Mouse (Mus musculus) gastrocnemius, adult 8-10 months (tissue): Measurements from ENCODE around the gene Epb41l3. TPM values are rescaled to one million over a fixed set of nuclear protein-coding genes. Genes with fewer than 3 reads are reported as not detected.

Experiments
- DNase-seq, 2 experiments: peaks; one replicate each; pipeline ENCODE4 v3.0.0; 2022; ENCODE audit warnings: low spot score in 2 of 2
- total RNA-seq, 4 experiments: library from RNA; stranded (reverse); gene quantifications; 2 replicates each; pipeline ENCODE4 v1.2.4; 2022

Gene Epb41l3
- total RNA-seq, 4 experiments from 2014 or later = 0.99 to 1.5 (median 1.3) TPM

- no peak for DNase-seq
Measured at GRCm38 (mm10) chr17:69231360-69231759, 155.9 kb downstream of the Epb41l3 start.

GRCm38 (mm10) chr17:69237172-69237571, 161.7 kb downstream of the Epb41l3 start:
- DNase-seq = no peak

DNA sequence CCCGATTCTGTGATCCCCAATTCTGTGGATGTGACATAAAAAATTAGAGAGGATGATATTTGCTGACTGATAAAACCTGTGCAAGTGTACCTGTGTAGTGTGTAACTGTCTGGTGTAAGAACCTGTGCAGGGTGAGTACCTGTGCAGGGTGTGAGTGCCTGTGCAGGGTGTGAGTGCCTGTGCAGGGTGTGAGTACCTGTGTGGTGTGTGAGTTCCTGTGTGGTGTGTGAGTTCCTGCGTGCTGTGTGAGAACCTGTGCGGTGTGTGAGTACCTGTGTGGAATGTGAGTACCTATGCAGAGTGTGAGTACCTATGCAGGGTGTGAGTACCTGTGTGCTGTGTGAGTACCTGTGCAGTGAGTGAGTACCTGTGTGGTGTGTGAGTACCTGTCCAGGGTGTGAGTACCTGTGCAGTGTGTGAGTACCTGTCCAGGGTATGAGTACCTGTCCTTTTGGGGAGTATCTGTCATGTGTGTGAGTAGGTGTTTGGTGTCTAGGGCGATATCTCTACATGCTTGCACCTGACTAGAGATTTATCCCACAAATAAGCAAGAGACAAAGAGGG, 163.4 kb downstream of the Epb41l3 start:
- DNase-seq = no peak

DNA sequence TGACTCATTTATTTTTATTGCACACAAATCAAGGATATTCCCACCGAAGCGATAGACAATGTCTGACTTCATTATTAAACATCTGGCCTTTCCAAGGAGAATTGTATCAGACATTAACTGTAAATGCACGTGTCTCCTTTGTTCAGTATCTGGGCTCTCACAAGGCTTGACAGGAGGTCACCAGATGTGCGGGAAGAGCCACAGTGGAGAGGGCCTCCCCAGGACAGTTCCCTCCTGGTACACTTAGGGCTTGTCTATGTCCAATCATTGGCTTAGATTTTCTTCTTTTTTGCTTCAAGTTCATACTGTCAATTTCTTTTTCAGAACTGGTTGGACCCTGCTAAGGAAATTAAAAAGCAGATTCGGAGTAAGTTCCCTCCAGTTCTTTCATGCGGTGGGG, 163.9 kb downstream of the Epb41l3 start:
- no peak for DNase-seq

GRCm38 (mm10) chr17:69255834-69256233, 180.4 kb downstream of the Epb41l3 start:
- DNase-seq = no peak

DNA sequence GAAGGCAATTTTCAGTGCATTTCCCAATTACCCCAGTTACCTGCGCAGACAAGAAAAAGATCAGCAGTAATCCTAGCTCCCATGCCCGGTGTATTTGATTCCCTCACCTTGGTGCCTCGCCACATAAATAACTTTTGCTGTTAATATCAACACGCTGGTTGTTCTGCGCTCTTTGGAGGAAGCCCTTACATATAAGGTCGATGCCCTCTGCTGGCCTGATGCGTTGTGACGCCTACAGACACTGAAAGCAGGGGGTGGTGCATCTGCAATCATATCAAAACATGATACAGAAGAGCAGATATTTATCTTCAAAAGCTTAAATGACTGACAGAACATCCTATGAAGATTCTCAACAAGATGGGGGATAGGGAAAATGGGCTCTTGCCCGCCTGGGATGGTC, 181.0 kb downstream of the Epb41l3 start:
- no peak for DNase-seq

- DNase-seq = no peak
Measured at GRCm38 (mm10) chr17:69263810-69264565, 188.5 kb downstream of the Epb41l3 start.

GRCm38 (mm10) chr17:69265171-69265570, 189.7 kb downstream of the Epb41l3 start:
- DNase-seq = no peak

GRCm38 (mm10) chr17:69265759-69266463, 190.4 kb downstream of the Epb41l3 start:
- DNase-seq = no peak

- no peak for DNase-seq
Measured at GRCm38 (mm10) chr17:69266936-69267335, 191.5 kb downstream of the Epb41l3 start.

DNA sequence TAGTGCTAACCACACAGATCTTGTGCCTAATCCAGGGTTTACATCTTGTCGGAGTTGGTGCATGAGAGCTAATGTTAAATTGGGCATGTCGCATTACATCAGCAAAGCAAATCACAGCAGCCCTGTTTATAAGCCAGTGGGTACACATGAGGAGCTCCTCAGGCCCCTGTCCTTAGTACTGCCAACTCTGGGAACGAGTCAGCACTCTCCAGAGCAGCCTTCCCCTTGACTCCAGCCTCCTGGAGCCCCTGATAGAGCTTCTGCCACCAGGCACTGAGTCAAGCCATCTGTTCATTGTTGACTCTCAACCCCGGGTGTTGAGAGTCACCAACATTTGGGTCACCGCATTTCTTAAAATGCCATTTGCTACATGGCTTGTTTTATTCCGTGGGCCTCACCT, 192.0 kb downstream of the Epb41l3 start:
- DNase-seq = no peak

- no peak for DNase-seq
Measured at GRCm38 (mm10) chr17:69277362-69277761, 201.9 kb downstream of the Epb41l3 start.

DNA sequence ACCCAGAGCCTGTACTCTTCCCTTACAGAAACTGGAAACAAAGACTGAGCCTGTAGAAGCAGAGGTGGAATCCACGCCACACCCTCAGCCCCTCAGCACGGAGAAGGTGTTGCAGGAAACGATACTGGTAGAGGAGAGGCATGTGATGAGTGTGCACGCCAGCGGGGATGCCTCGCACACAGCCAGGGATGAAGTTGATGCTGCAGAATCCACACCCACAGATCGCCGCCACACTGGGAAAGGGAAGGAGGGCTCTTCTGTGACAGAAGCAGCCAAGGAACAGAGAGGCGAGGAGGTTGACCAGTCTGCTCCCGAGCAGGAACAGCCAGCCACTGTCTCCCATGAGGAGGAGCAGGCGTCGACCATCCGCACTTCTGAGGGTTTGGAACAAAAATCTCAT, 209.0 kb downstream of the Epb41l3 start:
- no peak for DNase-seq

DNA sequence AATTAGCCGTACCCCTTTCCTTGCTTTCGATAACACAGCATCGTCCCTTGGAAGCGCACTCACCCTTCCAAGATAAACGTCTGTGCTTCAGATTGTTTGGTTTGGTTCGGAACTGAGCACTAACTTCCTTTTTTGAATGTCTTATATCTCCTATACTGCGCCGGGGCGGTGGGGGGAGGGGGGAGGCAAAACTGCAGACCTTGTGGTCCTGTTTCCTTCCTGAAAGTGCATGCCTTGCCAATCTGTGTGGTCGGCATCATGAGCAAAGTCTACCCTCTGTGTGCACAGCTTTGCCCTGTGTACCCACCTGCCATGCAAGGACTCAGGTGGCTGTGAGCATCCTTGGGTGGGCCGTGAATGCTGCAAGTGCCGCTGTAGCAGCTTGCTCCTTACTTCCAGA, 212.6 kb downstream of the Epb41l3 start:
- DNase-seq = no peak

DNA sequence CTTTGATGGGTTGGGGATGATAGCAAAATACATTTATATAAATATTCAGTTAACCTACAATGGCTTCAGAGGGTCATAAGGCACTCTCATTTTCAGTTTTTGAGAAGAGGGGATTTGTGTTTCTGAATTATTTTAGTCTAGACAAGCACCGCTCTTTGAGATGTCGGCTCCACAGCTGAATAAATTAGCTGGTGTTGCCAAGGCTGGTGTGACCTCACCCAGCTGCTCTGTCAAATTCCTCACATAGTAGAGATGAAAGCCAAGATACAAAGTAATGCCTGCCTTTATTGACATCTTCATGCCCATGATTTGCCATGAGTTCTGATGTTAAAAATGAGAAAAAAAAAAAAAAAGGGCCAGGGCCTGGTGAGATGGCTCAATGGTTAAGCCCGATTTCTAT, 214.8 kb downstream of the Epb41l3 start:
- DNase-seq = no peak

DNA sequence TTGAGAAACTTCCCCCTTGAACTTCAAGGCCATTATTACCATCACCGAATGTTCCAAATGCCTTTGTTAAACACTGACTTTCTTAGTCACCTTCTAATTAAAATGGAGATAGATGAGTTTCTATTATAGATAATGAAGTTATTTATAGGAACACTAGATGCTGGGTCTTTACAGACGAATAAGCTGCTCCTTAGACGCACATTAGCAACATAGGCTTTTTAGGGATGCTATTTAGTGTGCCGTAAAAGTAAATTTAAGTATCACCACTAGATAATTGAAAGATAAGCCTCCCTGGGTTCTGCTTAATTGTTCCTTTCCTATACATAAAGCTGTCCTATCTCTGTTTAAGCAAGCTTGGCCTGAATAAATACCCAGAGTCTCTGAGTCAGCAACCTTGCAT, 226.1 kb downstream of the Epb41l3 start:
- no peak for DNase-seq

- DNase-seq = no peak
Measured at GRCm38 (mm10) chr17:69303579-69304274, 228.2 kb downstream of the Epb41l3 start.

DNA sequence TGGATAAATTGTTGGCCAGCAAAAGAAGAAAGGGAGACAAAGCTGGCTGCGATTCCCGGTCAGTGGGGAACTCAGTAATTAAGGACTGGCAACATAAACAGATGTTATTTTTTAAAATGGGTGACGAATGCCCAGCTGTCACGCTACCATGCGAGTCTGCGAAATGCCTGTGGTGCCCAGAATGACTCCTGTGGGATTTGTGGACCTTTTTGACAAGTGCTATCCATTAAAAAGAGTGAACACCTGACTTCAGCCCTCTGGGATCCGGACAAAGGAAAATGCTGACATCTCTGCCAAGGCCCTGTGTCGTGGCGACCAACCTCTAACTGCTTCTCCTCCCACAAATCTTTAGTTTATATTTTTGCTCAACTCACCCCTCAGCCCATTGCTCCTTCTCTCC, 232.2 kb downstream of the Epb41l3 start:
- DNase-seq = no peak

- DNase-seq = no peak
Measured at GRCm38 (mm10) chr17:69309872-69310271, 234.4 kb downstream of the Epb41l3 start.

DNA sequence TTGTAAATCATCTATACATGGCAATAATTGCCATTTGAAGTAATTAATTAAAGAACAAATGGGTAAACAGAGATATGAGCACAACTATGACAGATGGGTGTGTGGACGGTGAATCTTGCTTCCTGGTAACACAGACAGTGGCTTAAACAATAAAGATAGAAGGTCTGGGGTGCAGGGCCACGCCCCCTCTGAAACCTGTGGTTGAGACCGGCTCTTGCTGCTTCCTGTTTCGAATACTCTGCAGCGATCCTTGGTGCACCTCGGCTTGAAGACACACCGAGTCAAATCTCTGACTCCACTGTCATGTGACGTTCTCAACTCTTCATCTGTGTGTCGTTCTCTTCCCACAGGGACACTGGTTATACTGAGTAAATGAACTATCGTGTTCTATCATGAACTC, 245.0 kb downstream of the Epb41l3 start:
- no peak for DNase-seq

DNA sequence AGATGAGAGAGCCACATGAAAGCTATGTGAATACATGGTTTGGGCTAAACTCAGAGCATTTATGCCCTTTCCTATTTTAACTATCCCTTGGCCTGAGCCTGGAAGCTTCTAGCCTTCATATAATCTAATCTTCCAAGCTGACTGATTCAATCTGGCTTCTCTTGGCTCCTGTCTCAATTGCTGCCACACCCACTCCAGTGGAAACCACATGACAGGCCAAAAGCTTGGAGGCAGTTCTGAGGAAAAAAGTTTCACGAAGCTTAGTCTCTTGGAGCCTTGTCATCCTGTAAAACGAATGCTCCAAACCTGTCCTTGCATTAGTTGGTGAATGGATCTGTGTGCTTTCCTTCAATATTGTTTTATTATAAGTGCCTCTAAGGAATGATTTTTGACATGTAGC, 247.2 kb downstream of the Epb41l3 start:
- DNase-seq = no peak
